Mouse (Mus musculus) ES-E14 (cell line): ENCODE results near the gene Csrnp1.

Source experiments
- CHD2 ChIP-seq: IDR thresholded peaks from 2 replicates; pipeline ENCODE4 v1.6.1; 2014; ENCODE audit warnings: mild to moderate bottlenecking, low read depth, low read length, inconsistent platforms
- HCFC1 ChIP-seq: IDR thresholded peaks from 2 replicates; pipeline ENCODE4 v1.6.1; 2012; ENCODE audit warnings: low read length, inconsistent platforms, borderline replicate concordance; ENCODE audit not compliant: insufficient read depth
- MAFK ChIP-seq: IDR thresholded peaks from 2 replicates; pipeline ENCODE4 v1.6.1; 2014; ENCODE audit warnings: mild to moderate bottlenecking, low read depth, low read length, inconsistent platforms; ENCODE audit not compliant: insufficient read depth
- ZNF384 ChIP-seq: IDR thresholded peaks from 2 replicates; pipeline ENCODE4 v1.6.1; 2012; ENCODE audit warnings: low read depth, low read length, inconsistent platforms

GRCm38 (mm10) chr9:119969811-119970210, 14.6 kb downstream of the Csrnp1 start:
- no peak for TF ChIP-seq HCFC1
- TF ChIP-seq ZNF384: no peak
- TF ChIP-seq CHD2: no peak
- TF ChIP-seq MAFK: no peak
